Mouse (Mus musculus) brain, embryonic 14.5 days (tissue): ENCODE data around the gene Fbxw11.

ENCODE experiments used
- CTCF ChIP-seq: fragments of 200-500 bp; IDR thresholded peaks from 2 replicates; pipeline ENCODE4 v1.5.1; 2012; ENCODE audit warnings: inconsistent platforms, mild to moderate bottlenecking, moderate library complexity, borderline replicate concordance; ENCODE audit not compliant: insufficient read depth, insufficient read length; ENCODE audit errors: extremely low read depth
- POLR2A ChIP-seq: fragments of 200-500 bp; IDR thresholded peaks from 2 replicates; pipeline ENCODE4 v1.6.1; 2012; ENCODE audit warnings: mild to moderate bottlenecking, inconsistent platforms, borderline replicate concordance; ENCODE audit not compliant: poor library complexity, insufficient read depth, insufficient read length, severe bottlenecking; ENCODE audit errors: extremely low read depth

DNA sequence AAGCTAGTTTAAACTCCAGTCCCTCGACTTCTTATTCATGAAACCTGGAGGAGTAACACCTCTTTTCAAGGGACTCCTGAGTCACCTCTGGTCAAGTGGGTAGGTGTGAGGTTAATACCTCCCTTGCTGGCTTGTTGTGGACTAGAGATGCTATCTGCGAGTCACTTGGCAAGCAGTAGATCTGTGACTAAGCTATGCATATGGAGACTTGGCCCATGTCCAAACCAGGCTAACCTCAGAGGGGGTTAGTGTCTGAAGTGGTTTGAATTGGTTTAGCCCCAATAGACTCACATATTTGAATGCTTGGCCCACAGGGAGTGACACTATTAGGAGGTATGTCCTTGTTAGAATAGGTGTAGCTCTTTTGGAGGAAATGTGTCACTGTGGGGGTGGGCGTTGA is 120.2 kb downstream of the Fbxw11 start:
- TF ChIP-seq CTCF: no peak
- no peak for TF ChIP-seq POLR2A
